Mouse (Mus musculus): ENCODE measurements around the gene Tet3. TPM values are rescaled to one million over a fixed set of nuclear protein-coding genes. Genes with fewer than 3 reads are reported as not detected.
A peak's percentile ranks its signal among the peaks of the same experiment; 100 is the strongest.

Gene Tet3
- total RNA-seq, 2 experiments from 2014 or later, result 79.0 to 79.5 TPM

GRCm38 (mm10) chr6:83479193-83479592 lies 20.3 kb upstream of the Tet3 start:
- no peak for DNase-seq (ENCODE audit: low spot score in 2 of 2)

- no peak for DNase-seq (ENCODE audit: low spot score in 2 of 2)
Measured at GRCm38 (mm10) chr6:83478628-83479027, 19.7 kb upstream of the Tet3 start.

DNA sequence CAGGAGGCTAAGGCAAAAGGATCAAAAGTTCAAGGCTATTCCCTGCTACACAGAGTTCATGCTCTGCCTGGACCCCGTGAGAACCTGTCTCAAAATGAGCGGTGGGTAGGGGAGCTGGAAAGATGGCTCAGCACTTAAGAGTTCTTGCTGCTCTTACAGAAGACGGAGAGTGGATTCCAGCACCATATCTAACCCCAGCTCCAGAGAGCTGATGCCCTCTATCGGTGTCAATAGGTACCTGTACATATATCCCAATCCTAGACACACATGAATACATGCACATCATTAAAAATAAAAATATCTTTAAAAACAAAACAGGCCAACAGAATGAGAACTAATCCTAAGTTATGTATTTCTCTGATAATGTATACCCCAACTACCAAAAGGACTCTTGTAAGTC lies 19.3 kb upstream of the Tet3 start:
- no peak for DNase-seq (ENCODE audit: low spot score in 2 of 2)

GRCm38 (mm10) chr6:83475431-83475830 lies 16.5 kb upstream of the Tet3 start:
- DNase-seq (ENCODE audit: low spot score in 2 of 2), result no peak

- no peak for DNase-seq (ENCODE audit: low spot score in 2 of 2)
Measured at GRCm38 (mm10) chr6:83473240-83473639, 14.4 kb upstream of the Tet3 start.

DNA sequence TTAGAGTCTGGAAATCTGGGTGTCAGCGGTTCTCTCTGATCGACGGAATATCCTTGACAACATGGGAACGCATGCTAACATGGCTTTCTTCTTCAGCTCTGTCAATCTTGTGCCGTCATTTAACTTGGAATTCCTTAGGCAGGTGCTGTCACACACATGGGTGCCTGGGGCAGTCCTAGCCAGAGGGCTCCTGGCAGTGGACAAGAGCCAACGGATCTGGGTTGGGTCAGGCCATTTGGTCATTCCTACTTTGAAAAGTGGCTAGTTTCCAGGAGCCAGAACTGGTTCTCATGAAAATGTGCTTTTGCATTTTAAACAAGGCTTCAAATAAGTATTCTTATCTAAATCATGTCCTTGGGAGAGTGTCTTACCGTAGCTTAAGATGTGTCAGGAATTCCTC lies 12.9 kb upstream of the Tet3 start:
- DNase-seq (ENCODE audit: low spot score in 2 of 2), result no peak

DNA sequence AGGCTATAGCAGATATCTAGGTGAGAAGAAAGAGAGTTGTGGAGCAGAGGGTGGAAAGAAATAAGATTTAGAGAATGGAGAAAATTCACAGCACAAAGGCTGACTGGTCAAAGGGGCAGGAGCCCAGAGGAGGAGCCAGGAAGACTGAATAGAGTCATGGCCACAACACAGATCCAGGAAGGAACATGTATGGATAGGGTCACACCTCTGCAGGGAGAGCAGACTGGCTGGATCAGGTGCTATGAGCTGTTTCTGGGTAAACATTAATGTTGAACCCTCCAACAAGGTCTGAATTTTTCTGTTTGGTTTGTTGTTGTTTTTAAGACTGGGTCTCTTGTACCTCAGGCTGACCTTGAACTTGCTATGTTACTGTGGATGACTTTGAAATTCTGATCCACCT lies 5.1 kb upstream of the Tet3 start:
- no peak for DNase-seq (ENCODE audit: low spot score in 2 of 2)

DNA sequence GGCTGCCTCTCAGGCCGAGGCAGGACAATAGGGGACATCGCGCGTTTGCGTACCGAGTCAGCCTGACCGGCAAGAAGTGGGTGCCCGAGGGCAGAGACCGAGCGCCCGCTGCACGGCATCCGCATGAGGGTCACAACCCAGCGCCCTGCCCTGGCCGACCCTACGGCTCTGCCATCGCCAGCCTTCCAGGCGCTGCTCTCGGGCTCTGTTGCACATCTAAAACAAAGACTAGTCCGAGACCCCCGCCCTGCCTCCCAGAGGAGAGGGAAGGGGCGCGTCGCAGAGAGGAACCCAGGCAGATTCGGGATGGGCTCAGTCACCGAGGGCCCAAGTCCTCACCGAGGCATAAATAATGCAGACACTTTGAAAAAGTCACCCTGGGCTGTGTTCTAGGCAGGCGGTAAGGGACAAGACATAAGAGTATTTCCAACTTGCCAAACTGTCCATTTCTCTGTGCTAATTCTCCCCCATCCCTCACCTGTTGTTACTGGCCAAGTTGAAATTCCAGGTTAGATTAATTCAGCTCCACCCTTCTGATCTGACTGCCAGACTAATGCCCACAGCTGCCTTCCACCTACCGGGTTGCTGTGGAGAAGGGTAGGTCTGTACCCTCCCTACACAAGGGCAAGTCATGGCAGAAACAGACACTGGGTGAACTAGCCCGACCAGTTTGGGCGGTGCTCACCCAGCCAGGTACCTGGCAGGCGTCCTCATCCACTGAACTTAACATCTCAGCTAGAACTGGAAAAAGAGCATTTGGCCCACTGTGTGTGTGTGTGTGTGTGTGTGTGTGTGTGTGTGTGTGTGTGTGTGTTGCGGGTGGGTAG lies 1.7 kb downstream of the Tet3 start:
- DNase-seq (ENCODE audit: low spot score in 2 of 2), result no peak

- DNase-seq (ENCODE audit: low spot score in 2 of 2), result peak; percentile 59 to 68
Measured at GRCm38 (mm10) chr6:83456131-83456983, 2.5 kb downstream of the Tet3 start.

- DNase-seq (ENCODE audit: low spot score in 2 of 2), result no peak
Measured at GRCm38 (mm10) chr6:83455328-83456130, 3.4 kb downstream of the Tet3 start.

- no peak for DNase-seq (ENCODE audit: low spot score in 2 of 2)
Measured at GRCm38 (mm10) chr6:83453706-83454105, 5.2 kb downstream of the Tet3 start.

GRCm38 (mm10) chr6:83450451-83451303 lies 8.2 kb downstream of the Tet3 start:
- DNase-seq (ENCODE audit: low spot score in 2 of 2), result no peak

- no peak for DNase-seq (ENCODE audit: low spot score in 2 of 2)
Measured at GRCm38 (mm10) chr6:83449440-83449839, 9.4 kb downstream of the Tet3 start.

- DNase-seq (ENCODE audit: low spot score in 2 of 2), result no peak
Measured at GRCm38 (mm10) chr6:83448911-83449310, 10.0 kb downstream of the Tet3 start.

DNA sequence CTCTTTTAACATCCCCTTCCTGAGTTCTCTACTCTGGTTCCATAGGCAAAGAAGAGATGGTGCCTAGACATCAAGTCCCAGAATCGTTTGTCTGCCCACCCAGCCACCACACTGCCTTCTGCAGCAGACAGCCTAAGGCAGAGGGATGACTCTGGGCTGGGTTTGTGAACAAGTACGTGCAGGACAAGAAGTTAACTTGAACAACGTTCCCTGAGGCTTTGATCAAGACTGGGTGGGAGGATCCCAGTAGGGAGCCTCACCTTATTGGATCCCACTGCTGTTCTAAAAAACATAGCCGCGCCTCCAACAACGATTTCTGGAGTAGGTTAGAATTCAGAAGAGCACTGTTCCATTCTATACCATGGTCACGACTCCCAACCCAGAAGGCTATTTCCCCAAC lies 11.9 kb downstream of the Tet3 start:
- no peak for DNase-seq (ENCODE audit: low spot score in 2 of 2)

- no peak for DNase-seq (ENCODE audit: low spot score in 2 of 2)
Measured at GRCm38 (mm10) chr6:83445796-83446195, 13.1 kb downstream of the Tet3 start.

GRCm38 (mm10) chr6:83443441-83444340 lies 15.2 kb downstream of the Tet3 start:
- peak; percentile 43 to 60 for DNase-seq (ENCODE audit: low spot score in 2 of 2)

GRCm38 (mm10) chr6:83442639-83443038 lies 16.2 kb downstream of the Tet3 start:
- no peak for DNase-seq (ENCODE audit: low spot score in 2 of 2)

- peak; percentile 81 to 85 for DNase-seq (ENCODE audit: low spot score in 2 of 2)
Measured at GRCm38 (mm10) chr6:83441259-83442061, 17.4 kb downstream of the Tet3 start.

Data from adrenal gland, postnatal 4 days (tissue).